Mouse (Mus musculus) forelimb bud, embryonic 11.5 days (tissue): ENCODE measurements at regions not wholly inside any gene's neighbourhood (a gene's known extent, or its start where the extent isn't known, plus 50 kb on each side); places are given as distances from the start of the nearest gene placed in this dataset.

Experiments used
- DNase-seq: peaks from one replicate; pipeline ENCODE4 v3.0.0-alpha.2; 2012; ENCODE audit warnings: low read depth, low spot score

- DNase-seq: no peak
Measured at GRCm38 (mm10) chr13:32541611-32542010, 203.1 kb upstream of the Gmds start.

- no peak for DNase-seq
Measured at GRCm38 (mm10) chr13:32536241-32536640, 197.7 kb upstream of the Gmds start.

DNA sequence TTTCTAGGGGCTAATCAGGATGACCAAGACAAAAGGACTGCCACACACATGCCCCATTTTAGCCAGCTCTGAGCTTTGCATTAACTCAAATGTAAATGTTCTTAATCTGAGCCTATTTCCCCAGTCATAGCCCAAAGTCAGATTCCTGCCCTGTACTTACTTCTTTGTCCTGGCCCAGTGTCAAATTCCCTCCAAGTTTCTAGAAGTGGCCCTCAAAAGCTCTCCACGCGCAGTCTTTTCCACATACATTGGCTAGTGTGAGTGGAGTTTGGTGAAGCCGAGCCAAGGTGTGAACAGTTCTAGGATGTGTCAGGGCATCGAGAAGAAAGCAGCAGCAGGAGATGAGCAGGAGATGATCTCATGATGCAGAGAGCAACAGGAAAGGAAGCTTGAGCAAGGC is 197.1 kb upstream of the Gmds start:
- DNase-seq: no peak

DNA sequence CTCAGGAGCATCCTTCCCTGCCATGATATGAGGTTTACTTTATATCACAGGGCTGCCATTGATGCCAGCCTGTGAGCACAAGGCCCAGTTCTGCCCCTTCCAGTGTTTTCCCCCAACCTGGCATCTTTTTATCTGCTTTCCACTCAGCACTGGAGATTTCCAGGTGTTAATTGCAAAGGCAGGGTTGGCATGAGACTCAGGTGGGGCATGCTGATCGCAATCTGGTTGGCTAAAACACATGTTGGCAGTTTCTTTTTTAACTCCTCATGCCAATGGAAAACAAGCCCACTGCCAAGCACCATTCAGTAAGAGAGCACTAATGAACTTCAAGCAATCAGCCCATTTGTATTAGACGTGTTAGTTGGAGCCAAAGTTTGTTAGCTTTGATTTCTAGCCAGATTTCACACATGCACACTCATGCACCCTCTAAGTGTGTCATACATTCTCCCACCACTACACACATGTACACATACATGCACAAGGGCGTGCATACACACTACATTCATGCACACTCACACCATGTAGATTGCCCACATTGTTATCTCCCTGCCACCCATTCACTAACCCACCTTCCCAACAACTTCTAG is 192.5 kb upstream of the Gmds start:
- DNase-seq: no peak

GRCm38 (mm10) chr13:32518611-32519344 is 180.2 kb upstream of the Gmds start:
- peak; percentile 73 for DNase-seq

DNA sequence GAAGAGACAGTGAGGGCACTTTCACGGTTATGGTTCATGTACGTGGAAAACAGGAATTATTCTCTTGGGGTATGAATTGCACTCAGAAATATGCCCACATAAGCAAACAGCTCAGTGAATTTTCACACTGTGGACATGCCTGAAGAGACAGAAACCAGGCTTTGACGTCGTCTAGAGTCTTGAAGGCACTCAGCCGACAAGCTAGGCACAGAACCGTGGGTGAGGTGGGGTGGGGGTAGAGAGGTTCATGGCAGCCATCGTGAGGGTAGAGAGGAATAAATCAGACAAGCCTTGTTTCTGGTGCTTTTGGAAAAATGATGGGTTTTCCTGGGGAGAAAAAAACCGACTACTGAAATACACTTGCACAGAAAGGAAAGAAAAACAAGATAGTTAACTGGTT is 179.0 kb upstream of the Gmds start:
- no peak for DNase-seq

DNA sequence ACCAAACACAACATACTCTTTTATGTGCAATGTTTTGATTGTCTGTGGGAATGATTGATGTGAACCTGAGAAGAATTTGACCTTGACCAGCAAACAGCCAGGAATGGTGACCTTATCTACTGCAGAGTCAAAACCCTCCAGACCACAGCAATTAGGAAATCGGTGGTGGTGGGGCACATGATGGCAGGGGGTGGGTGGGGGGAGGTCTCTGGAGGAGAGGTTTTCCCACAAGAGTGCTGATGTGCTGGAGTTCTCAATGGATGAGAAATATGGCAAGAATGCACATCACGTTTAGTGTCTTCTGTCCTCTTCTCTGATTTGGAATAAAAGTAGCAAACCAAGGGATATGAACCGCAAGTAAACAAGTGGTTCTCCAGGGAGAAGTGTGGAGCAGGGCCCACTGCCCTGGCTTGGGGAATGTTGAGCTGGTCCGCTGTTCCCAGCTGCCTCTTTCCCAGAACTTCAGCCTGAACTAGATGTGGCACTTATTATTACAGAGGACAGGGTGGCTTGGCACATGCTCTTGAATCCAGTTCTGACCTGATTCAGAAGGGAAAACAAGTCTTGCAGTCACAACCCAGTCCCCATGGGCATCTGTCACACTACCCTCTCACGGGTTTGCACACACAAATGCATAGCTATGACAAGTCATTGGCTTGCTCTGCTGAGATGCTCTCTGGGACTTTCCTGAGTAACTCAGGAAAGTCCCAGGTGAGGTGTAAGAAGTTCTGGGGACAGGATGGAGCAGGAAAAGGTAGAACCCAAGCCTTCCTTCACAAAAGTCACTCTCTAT is 170.9 kb upstream of the Gmds start:
- DNase-seq: no peak

GRCm38 (mm10) chr13:32508447-32508846 is 169.9 kb upstream of the Gmds start:
- DNase-seq: no peak

- DNase-seq: no peak
Measured at GRCm38 (mm10) chr13:32507825-32508224, 169.3 kb upstream of the Gmds start.

- DNase-seq: no peak
Measured at GRCm38 (mm10) chr13:32498205-32498790, 159.8 kb upstream of the Gmds start.

- DNase-seq: no peak
Measured at GRCm38 (mm10) chr13:32496263-32496662, 157.7 kb upstream of the Gmds start.

- DNase-seq: peak; percentile 42
Measured at GRCm38 (mm10) chr13:32495063-32495462, 156.5 kb upstream of the Gmds start.

GRCm38 (mm10) chr13:32493806-32494205 is 155.3 kb upstream of the Gmds start:
- no peak for DNase-seq

DNA sequence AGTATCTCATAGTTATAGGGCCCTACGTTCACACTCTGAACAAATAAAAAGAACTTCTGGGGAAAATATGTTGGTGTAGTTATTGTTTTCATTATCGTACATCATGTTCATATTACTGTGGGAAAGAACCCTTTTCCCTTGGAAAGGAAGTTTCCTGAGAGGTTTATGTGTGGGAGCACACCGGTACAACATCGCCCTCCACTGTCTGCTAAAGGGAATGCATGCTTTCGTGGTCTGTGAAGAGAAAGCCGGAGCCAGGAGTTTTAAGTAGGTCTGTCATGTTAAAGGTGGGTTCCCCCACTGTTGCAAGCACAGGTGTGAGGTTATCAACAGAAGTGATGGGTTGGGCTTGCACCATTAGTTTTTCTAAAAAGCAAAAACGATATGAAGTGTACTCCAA is 154.8 kb upstream of the Gmds start:
- peak; percentile 77 for DNase-seq

GRCm38 (mm10) chr13:32492566-32492965 is 154.0 kb upstream of the Gmds start:
- DNase-seq: peak; percentile 43

- peak; percentile 72 for DNase-seq
Measured at GRCm38 (mm10) chr13:32481444-32482058, 143.0 kb upstream of the Gmds start.

- DNase-seq: no peak
Measured at GRCm38 (mm10) chr13:32480029-32480428, 141.5 kb upstream of the Gmds start.

DNA sequence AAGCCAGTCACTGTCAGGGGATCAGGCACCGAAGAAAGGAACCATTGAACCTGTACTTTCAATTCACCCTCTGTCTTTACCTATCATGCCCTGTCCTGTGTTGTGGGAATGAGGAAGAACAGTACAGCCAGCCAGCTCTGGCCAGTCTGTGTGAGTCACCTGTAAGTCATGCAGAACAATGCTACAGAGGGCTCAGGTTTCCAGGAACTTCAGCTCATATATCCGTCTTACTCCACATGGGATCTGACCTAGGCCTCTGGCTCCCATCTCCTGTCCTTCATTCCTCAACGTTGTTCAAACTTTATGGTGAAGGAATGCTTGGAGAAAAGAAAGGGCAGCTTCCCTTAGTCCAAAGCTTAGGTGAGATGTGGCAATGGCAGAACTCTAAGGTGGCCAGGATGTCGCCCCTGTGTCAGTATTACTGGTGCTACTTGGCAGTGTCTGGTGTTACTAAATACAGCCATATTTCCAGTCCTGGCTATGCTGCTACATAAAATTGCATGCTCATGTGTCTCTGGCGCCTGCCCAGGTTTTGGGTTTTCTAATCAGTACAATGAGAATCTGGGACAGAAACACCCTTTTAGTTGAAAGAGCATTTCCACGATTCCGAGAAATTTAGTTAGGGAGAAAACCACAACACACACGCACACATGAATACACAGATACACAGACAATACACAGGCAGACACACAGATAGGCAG is 140.7 kb upstream of the Gmds start:
- DNase-seq: no peak

GRCm38 (mm10) chr13:32465787-32466186 is 127.2 kb upstream of the Gmds start:
- no peak for DNase-seq

GRCm38 (mm10) chr13:32465041-32465682 is 126.6 kb upstream of the Gmds start:
- no peak for DNase-seq
